Mouse (Mus musculus) embryo, embryonic 10.5 days (tissue): ENCODE data around the gene Wdr60.
"Not testable (repeated sequence)": the region's sequence is repeated elsewhere in the genome, so short reads cannot be mapped to it uniquely, and the experiment has no call there.

ENCODE experiments used
- DNase-seq: peaks from one replicate; pipeline ENCODE4 v3.0.0-alpha.2; 2015; ENCODE audit warnings: low spot score

The Wdr60 gene

DNA sequence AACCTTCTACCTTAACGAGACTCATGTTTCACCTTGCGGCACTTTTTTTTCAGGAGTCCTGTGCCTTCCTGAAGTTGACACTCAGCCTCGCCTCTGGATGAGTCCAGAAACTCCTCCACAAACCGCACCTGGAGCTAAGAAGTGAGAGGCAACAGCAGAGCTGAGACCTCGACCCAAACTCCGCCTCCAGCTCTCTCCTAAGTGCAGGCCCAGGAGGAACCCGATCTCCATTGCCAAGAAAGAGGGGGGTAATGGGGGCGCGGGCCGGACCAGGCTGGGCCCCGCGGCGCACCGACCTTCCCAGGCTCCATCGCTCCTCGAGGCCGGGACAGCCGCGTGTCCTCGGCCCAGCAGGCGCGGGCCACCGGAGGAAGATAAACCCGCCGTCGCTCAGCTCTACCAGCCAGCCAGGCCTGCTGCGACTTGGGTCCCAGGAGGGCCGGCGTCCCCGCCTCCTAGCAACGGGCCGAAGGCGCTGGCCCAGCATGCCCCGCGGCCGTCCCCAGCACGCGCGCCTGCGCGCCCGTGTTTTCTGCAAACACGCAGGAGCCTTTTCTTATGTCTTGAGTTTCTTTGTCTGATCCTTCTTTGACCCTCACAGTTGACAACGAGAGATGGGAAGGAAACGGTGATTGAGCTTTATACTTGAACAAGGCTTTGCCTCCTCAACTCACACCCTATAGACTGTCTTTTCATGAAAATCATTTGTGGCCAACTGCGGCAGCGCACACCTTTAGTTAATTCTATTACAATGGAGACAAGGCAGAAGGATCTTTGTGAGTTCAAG, at the start of gene Wdr60:
Wdr60 (minus strand) TSS at position 468 of the 787 bp plus-strand sequence.
- peak; percentile 90 for DNase-seq

DNA sequence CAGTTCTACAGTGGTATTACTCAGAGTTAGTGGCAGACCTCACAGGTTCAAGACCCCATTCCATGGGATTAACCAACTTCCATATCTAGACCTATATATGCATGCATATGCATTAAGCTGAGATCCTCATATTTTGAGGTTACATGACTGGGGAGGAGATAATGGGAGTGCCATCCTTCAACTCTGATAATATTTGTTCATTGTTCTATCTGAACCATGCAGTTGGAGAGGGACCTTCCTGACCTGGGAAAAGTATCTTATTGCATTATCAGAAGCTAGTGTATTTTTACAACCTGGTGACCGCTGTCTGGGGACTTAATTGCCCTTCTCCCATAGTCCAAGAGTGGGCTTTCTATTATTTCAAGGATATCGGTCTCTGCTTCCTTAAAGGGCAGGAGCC, 45.8 kb upstream of the Wdr60 start:
- no peak for DNase-seq

DNA sequence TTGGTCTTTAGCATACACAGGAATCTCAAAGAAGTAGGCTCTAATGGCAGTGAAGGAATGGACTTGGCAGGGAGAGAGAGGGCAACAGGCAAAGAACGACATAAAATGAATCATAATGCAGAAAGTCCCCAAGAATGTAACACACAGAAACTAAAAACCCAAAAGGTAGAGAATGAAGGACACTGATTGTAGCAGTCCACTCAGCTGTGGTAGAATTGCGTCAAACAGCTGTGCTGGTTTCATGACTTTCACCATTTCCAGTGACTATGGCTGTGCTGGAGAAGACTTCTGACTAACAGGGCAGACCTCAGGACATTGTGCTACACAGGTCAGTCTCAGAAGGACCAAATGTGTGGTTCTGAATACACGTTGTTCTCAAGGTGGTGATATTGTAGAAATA, 45.0 kb upstream of the Wdr60 start:
- DNase-seq: no peak

DNA sequence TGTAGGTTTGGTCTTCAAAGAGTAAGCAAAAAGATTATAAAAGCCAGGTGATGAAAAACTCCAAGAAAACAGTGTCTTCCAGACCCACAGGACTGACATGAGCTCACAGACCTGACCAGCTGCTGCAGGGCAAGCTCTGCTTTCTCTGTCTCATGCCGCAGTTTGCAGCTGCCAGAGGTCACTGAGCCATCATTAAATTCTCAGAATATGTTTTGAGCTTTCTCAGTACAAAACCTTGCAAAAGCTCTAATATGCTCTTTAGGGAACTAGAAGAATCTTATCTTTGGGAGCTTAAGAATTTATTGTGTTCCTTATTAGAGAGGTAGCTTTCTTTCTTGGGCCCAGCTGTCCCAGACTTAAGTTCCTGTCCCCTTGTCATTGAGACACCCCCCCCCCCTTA, 43.2 kb upstream of the Wdr60 start:
- no peak for DNase-seq

DNA sequence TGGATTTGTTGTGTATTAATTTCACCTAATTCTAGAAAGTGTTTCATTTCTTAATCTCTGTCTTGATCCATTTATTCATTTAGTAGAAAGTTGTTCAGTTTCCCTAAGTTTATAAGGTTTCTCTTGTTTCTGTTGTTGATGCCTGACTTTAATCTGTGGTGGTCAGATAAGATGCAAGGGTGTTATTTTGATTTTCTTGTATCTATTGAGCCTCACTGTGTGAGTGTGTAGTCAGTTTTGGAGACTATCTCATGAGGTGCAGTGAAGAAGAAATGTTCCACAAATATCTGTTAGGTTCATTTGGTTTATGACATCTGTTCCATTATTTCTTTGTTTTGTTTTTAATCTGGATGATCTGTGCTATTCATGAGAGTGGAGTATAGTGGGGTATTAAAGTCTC, 39.4 kb upstream of the Wdr60 start:
- no peak for DNase-seq

DNA sequence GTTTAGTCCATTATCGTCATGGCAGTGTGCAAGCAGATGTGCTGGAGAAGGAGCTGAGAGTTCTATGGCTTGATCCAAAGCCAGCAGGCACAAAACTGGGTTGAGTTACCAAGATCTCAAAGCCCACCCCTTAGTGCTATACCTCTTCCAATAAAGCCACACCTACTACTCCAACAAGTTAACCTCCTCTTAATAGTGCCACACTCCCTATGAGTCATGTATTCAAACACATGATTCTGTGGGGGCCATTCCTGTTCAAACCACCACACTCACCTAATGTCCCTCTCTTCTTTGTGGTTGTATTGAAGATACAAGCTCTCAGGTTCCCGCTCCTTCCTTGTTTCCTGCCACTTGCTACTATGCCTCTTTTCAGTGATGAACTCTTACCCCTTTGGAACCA, 37.1 kb upstream of the Wdr60 start:
- no peak for DNase-seq

DNA sequence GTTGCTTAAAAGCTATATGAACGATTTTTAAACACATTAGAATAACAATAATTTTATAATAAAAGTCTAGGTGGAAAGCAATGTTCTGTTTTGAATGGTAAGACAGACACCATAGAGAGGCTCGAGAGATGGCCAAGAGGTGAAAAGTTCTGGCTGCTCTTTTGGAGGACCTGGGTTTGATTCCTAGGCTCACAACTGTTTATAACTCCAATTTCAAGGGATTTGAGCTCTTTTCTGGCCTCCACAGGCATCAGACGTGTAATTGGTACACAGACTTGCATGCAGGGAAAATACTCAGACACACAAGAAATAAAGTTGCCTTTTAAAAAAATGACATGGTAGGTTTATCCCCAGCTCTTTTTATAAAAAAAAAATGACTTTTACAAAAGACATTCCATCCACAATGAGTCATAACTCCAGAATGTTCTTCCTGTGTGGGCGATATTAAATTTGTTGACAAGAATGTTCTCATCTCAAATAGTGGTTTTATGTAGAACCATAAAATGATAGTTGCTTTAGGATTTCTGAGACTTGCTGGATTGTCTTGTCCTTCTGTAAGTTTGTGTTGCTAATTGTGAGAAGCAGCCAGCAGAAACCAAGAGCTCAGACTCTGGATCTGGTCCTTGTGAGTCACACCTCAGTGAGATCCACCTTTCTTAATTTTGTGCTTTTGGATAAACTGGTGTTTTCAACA, 30.9 kb upstream of the Wdr60 start:
- no peak for DNase-seq

DNA sequence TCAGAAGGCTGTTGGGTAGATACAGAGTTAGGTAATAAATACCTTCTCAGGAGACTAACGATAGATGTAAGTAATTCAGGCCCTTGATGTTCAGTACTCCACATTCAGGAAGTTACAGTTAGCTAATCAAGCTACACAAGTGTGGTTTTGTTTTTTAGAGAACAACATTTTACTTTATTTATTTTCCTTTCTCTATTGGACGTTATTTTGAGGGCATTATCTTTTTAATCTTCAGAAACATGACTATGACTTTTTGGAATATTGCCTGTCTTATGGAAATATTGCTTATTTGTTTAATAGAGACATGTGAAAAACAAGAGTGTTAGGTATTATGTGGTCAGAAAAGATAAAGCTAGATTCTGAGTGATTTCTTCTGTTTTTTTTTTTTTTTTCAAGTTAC, 30.4 kb upstream of the Wdr60 start:
- DNase-seq: no peak

DNA sequence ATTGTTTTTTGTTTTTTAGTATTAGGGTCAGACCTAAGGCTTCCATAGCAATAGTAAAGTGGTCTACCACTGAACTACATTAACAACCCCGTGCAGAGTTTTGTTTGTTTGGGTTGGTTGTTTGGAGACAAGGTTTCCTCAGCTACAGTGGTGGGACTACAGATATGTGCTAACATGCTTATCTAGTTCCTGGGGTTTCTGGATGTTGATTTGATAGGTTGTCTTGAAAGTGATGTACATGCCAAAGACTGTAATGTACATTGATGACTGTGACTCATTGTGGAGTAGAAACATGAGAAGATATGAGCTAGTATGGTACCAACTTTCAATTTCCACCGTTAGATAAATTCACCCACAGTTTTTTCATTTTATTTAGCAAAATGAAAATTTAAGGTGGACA, 20.7 kb upstream of the Wdr60 start:
- no peak for DNase-seq

DNA sequence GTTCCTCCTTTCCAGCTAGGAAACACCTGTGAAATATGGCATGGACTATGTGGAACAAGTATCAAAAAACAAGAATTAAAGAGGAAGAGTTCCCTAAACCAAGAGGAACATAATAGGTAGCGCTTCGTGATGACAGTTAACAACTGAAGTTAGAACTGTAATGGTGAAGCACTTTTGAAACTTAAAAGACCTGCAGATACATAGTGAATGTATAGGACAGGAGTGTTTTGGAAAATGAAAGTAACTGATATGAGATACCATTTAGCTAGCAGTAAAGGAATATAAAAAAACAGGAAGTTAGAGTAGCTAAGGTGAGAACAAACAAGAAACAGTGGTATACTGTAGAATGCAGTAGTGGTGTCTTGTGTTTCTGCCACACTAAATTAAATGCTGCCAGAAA, 20.0 kb upstream of the Wdr60 start:
- DNase-seq: no peak

DNA sequence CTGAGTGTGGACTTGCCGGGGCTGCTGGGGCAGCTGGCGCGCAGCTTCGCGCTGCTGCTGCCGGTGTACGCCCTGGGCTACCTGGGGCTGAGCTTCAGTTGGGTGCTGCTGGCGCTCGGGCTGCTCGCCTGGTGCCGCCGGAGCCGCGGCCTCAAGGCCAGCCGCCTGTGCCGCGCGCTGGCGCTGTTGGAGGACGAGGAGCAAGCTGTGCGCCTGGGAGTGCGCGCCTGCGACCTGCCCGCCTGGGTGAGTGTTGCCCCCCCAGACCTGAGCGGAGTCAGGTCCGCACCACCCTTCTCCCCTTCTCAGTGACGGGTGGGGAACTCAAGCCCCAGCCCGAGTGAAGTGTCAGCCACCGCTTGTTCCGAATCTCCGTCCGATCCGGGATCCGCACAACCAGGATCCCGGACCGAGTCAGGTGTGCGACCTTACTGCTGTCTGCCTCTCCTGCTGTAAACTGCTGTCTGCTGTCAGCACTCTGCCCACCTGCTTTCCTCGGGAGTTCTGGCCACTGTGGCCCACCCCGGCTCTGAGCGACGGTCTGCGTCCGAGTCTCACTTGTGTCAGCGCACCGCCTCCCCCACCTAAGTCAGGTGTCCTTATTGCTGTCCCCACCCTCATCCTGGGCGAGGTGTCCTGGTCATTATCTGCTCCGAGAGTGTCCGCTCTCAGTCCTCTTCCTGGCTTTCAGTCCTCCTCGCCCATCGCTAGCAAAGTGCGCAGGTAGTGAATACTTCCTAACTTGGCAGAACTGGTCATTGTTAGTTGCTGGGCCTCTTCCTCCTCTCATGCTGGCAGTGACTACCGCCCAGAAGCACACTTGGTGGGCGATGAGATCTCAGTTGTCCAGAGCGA, 18.8 kb upstream of the Wdr60 start:
- DNase-seq: peak; percentile 36

DNA sequence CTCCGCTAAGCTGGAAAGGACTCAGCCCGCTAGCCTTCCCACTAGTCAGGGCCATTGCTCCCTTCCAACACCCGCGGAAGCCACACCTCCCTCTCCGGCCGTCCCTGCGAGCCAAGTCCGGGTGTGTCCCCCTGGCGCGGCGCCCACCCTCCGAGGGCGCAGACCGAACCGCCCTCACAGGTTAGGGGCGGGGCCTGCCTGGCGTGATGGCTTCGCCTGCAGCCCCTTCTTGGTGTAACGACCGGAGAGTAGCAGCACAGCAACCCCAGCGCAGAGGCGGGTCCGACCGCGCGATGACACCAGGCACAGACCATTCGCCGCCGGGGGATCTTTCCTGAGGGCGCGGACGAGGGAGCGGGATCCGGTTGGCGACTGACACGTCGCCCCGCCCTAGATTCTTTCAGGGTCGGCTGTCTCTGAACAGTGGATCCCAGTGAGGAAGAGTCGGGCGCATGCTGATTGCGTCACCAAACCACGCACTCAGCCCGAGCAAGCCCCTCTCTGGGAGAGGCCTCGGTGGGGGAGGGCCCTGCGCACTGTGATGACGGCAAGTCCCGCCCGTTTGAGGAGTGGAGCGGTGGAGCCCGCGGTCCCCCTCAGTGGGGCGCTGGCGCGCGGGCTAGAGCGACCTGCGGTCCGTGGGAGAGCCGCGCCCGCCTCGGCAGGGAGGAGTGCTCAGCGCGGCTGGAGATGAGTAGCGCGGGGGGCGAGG, 18.0 kb upstream of the Wdr60 start, which contains the start of gene Esyt2:
Esyt2 (plus strand) TSS at position 544 of the 712 bp plus-strand sequence.
- DNase-seq: peak; percentile 99

DNA sequence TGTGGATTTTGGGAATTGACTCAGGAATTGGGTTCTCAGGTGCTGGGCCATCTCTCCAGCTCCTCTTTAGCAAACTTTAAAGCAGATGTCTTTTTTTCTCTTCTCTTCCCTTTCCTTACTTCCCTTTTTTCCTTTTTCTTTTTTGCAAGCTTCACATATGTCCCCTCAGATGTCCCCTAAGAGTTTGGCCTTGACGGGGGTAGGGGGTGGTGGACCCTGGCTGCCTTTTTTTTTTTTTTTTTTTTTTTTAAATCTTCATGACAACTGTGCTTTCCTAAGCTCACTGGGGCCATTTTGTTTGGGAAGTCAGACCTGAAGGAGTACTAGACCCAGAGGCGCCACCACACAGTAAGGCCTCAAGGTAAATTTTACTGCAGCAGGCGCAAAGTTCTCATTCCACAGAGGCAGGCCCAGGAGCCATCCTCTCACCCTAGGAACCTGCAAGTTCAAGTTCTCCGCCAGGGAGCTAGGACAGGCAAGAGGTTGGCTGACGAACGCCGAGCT, 17.4 kb upstream of the Wdr60 start:
- no peak for DNase-seq

DNA sequence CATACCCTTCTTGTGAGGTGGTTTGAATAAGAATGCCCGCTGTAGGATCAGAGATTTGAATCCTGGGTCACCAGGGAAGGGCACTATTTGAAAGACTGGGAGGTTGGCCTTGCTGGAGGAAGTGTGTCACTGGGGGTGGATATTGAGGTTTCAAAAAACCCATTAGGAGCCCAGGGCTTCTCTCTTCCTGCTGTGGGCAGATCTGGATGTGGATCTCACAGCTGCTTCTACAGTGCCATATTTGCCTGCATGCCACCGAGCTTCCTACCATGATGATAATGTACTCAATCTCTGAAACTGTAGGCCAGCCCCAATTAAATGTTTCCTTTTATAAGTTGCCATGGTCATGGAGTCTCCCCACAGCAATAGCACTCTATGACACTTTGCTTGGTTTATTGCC, 16.4 kb upstream of the Wdr60 start:
- no peak for DNase-seq

DNA sequence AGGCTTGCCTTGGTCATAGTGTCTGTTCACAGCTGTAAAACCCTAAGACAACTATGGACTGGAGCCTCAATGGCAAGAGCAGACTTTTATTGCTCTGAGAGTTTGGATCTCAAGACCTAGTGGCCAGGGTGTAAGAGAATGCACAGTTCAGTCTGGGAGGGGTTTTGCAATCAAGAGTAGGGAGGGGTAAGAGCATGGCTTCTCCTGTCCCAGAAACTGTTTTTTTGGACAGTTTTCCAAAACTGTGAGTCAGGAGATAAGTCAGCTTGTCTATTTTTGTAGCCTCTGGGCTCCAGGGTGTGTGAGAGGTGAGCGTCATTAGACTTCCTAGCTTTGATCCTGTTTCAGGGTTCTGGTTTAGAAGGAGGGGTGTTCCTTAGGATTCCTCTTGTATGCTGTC, 15.7 kb upstream of the Wdr60 start:
- no peak for DNase-seq

DNA sequence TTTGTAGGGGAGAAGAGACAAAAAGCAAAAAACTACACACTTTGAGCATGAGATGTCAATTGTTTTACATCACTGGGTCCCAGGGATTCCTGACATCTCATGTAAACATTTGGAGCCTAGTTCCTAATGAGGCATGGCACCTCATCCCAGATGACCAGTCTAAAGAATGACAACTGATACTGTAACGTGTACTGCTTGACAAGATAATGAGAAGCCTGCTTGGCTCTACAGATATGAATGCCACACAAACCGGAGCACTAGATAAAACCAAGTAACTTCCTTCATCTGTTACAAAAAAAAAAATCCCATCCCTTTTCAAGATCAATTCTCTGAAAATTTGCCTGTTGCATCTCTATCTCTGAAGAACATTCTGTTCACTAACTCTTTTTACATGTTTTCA, 14.1 kb upstream of the Wdr60 start:
- DNase-seq: no peak

DNA sequence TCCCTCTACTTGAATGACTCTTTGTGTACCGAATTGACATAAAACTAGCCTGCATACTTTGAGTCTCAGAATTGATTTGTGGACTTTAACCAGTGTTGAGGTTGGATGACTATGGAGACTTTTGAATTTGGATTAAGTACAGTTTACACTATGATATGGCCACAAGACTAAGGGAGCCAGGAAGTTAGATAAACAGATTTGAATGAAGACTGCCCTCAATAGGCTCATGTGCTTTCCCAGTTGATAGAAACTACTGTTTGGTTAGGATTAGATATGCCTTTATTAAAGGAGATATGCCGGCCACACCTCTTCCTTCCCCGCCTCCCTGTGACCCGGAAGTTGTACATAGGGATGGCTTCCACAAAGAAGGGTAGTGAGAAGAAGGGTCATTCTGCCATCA, 12.8 kb upstream of the Wdr60 start:
- DNase-seq: no peak

DNA sequence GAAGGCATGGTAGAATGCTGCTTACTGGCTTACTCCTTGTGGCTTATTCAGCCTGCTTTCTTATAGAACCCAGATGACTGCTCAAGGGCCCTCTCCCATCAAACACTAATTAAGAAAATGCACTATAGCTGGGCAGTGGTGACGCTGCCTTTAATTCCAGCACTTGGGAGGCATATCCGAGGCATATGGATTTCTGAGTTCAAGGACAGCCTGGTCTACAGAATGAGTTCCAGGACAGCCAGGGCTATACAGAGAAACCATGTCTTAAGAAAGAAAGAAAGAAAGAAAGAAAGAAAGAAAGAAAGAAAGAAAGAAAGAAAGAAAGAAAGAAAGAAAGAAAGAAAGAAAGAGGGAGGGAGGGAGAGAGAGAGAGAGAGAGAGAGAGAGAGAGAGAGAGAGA, 12.3 kb upstream of the Wdr60 start, which contains the start of gene Gm11027:
Gm11027 (plus strand) TSS at position 301 of the 400 bp plus-strand sequence.
- DNase-seq: not testable (repeated sequence)

DNA sequence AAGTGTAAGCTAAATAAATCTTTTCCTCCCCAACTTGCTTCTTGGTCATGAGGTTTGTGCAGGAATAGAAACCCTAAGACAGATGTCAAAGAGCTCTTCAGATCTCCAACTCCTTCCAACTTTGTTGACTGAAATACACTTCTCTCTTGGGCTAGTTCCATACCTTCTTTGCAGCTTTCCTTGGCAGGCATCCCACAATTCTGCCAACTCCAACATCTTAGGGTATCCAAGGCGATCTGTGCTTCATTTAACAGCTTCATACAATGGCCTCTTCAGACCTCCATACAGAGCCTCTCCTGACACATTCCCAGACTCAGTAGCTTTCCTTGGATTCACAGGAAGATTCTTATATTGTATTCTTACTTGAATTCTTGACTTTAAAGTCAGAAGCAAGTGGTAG, 10.9 kb upstream of the Wdr60 start:
- DNase-seq: no peak

DNA sequence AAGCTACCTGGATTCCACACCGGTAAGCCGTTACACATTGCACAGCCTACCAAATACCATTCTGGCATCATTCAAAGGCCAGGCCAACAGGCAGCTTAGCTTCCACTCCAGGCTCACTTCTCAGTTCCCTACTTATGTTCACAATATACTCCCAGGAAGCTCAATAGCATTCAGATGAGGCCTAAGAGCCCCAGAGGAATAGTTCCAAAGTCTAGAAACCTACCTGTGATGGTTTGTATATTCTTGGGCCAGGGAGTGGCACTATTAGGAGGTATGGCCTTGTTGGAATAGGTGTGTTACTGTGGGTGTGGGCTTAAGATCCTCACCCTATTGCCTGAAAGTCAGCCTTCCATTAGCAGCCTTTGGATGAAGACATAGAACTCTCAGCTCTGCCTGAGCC, 8.2 kb upstream of the Wdr60 start:
- DNase-seq: no peak

DNA sequence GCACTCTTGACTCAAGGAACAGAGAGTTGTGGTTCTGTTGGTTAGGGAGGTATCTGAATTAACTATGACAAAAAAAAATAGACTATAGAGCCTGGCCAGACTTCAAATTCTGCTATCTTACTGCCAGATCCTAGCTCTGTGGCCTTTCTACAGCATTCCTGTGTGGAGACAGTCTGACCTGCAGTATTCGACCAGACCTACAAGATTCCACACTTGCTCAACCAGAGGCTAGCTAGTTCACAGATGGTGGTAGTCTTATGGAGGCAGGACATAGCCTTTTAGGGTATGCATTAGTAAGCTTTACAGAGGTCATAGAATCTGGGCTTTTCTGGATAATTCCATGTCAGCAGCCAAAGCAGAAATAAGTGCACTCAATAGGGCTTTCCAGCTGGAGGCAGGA, 7.7 kb upstream of the Wdr60 start:
- no peak for DNase-seq

DNA sequence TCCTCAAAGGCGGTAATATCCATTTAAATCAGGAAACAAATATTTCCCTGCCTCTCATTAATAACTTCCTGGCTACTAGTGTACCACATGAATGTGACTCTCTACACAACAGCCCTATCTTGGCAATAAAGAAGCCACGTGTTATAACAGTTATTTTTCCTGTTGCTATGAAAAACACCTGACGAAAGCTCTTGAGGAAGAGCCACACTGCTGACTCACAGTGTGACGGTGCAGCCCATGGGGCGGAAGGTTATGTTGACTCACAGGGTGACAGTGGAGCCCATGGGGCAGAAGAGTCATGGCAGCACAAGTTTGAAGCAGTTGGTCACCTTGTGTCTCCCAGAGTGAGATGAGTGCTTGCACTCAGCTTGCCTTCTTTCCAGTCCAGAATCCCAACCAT, 6.6 kb upstream of the Wdr60 start:
- no peak for DNase-seq
